In genomic region chr15:79740739-79741138, GRCm38 (mm10) we compare ENCODE assay signal across 8 mouse cellular contexts. TPM values are rescaled to one million over a fixed set of nuclear protein-coding genes. Genes with fewer than 3 reads are reported as not detected.
DNase-seq lines count a peak whose midpoint lies in the region; ATAC-seq and TF ChIP-seq lines count a peak whose summit lies in the region.

No protein-coding gene starts in this region.

- peaks cover 31% of the 10 kb centered on the region for H3K36me3 ChIP-seq in embryonic facial prominence, embryonic 14.5 days (ENCODE audit: control insufficient read depth, insufficient read depth, low read length)
- H3K36me3 ChIP-seq in limb, embryonic 13.5 days, result peaks cover 39% of the 10 kb centered on the region
- H3K36me3 ChIP-seq in neural tube, embryonic 14.5 days (ENCODE audit: control insufficient read depth, insufficient read depth, low read length), result peaks cover 28% of the 10 kb centered on the region

- H3K27ac ChIP-seq in left cerebral cortex, adult 2 months, result no peak overlapping the region
- no peak overlapping the region for H3K27ac ChIP-seq in embryonic facial prominence, embryonic 14.5 days (replicated peaks; ENCODE audit: low read depth, low read length)
- H3K27ac ChIP-seq in limb, embryonic 13.5 days, result no peak overlapping the region
- H3K27ac ChIP-seq in neural tube, embryonic 14.5 days (ENCODE audit: low read depth, low read length), result no peak overlapping the region

- no peak for TF ChIP-seq CTCF in left cerebral cortex, adult 2 months (IDR thresholded peaks at IDR 0.05)

- no peaks in the 10 kb centered on the region for H3K9me3 ChIP-seq in embryonic facial prominence, embryonic 14.5 days (ENCODE audit: control insufficient read depth, low read length)
- no peaks in the 10 kb centered on the region for H3K9me3 ChIP-seq in limb, embryonic 13.5 days
- H3K9me3 ChIP-seq in neural tube, embryonic 14.5 days (ENCODE audit: control insufficient read depth, low read length), result no peaks in the 10 kb centered on the region

- H3K4me2 ChIP-seq in embryonic facial prominence, embryonic 14.5 days (ENCODE audit: low read depth, low read length), result peak overlapping the region; percentile 70
- peak overlapping the region; percentile 86 for H3K4me2 ChIP-seq in limb, embryonic 13.5 days (replicated peaks)
- peak overlapping the region; percentile 86 for H3K4me2 ChIP-seq in neural tube, embryonic 14.5 days (ENCODE audit: low read depth, low read length)

- no peak overlapping the region for H3K9ac ChIP-seq in embryonic facial prominence, embryonic 14.5 days (ENCODE audit: low read depth, low read length)
- H3K9ac ChIP-seq in limb, embryonic 13.5 days, result peak overlapping the region; percentile 91; the same call in 1 of the 2 replicates
- H3K9ac ChIP-seq in neural tube, embryonic 14.5 days (replicated peaks; ENCODE audit: low read depth, low read length), result no peak overlapping the region

- H3K4me3 ChIP-seq in left cerebral cortex, adult 2 months, result peak overlapping the region; percentile 74; the same call in 1 of the 2 replicates
- H3K4me3 ChIP-seq in embryonic facial prominence, embryonic 14.5 days (ENCODE audit: low read depth, low read length), result peak overlapping the region; percentile 97; the same call in 1 of the 2 replicates
- H3K4me3 ChIP-seq in limb, embryonic 13.5 days, result peak overlapping the region; percentile 94
- H3K4me3 ChIP-seq in neural tube, embryonic 14.5 days (ENCODE audit: low read depth, low read length), result peak overlapping the region; percentile 95; the same call in 1 of the 2 replicates

- no peak for DNase-seq in left cerebral cortex, adult 2 months (ENCODE audit: extremely low spot score in 1 of 2, low spot score in 2 of 2)
- DNase-seq in left cerebral cortex, adult 8-10 months (ENCODE audit: low spot score in 2 of 2), result no peak
- no peak for DNase-seq in embryonic facial prominence, embryonic 14.5 days (ENCODE audit: low spot score)
- DNase-seq in left cerebral cortex, postnatal 4 days, result no peak
- no peak for DNase-seq in kidney, adult 8-10 months
- DNase-seq in kidney, postnatal 4 days, result no peak

- ATAC-seq in embryonic facial prominence, embryonic 14.5 days (ENCODE audit: low read depth), result no peak
- ATAC-seq in limb, embryonic 13.5 days (ENCODE audit: low FRiP score, low read depth), result no peak
- ATAC-seq in neural tube, embryonic 14.5 days (ENCODE audit: low read depth), result no peak

- WGBS in embryonic facial prominence, embryonic 14.5 days, result 74% methylated on average over 3 of the region's 3 CpGs
- WGBS in limb, embryonic 13.5 days, result 75% methylated on average over 3 of the region's 3 CpGs
- WGBS in neural tube, embryonic 14.5 days, result 88% methylated on average over 3 of the region's 3 CpGs

- intact Hi-C loops in left cerebral cortex, adult 2 months (cut with DNase I), result no loop called here
- intact Hi-C loops in left cerebral cortex, postnatal 4 days (cut with DNase I), result no loop called here

- H3K4me1 ChIP-seq in embryonic facial prominence, embryonic 14.5 days (ENCODE audit: control insufficient read depth, insufficient read depth, low read length), result peaks cover 11% of the 10 kb centered on the region
- peaks cover 50% of the 10 kb centered on the region for H3K4me1 ChIP-seq in limb, embryonic 13.5 days
- peaks cover 13% of the 10 kb centered on the region for H3K4me1 ChIP-seq in neural tube, embryonic 14.5 days (ENCODE audit: control insufficient read depth, insufficient read depth, low read length)

- no peaks in the 10 kb centered on the region for H3K27me3 ChIP-seq in embryonic facial prominence, embryonic 14.5 days (replicated peaks; ENCODE audit: control insufficient read depth, insufficient read depth, low read length)
- H3K27me3 ChIP-seq in limb, embryonic 13.5 days, result no peaks in the 10 kb centered on the region
- H3K27me3 ChIP-seq in neural tube, embryonic 14.5 days (ENCODE audit: control insufficient read depth, insufficient read depth, low read length), result no peaks in the 10 kb centered on the region

RNA-seq across cellular contexts. Expression of gene Sun2, which starts 1.6 kb away (rescaled TPM):
- total RNA-seq in left cerebral cortex, adult 2 months (2021), result 10 to 100 TPM; 43.9 to 46.5 TPM
- 10 to 100 TPM; 50.4 to 71.2 (median 63.2) TPM for total RNA-seq in left cerebral cortex, adult 8-10 months (2022)
- 5.9 and 6.4 TPM in 2 replicates for polyA plus RNA-seq in embryonic facial prominence, embryonic 14.5 days (2014; fragmentation: Nextera tagmentation; extraction: Ambion mirVana)
- 5.5 and 7.8 TPM in 2 replicates for polyA plus RNA-seq in limb, embryonic 13.5 days (2015; fragmentation: Nextera tagmentation; extraction: Ambion mirVana)
- polyA plus RNA-seq in neural tube, embryonic 14.5 days (2014; fragmentation: Nextera tagmentation; extraction: Ambion mirVana), result 7.4 and 8.5 TPM in 2 replicates
- 10 to 100 TPM; 27.0 to 29.4 TPM for total RNA-seq in left cerebral cortex, postnatal 4 days (2021)

RNA-seq across cellular contexts. Expression of gene Dnal4, which starts 36.9 kb away (rescaled TPM):
- 10 to 100 TPM; 53.2 to 54.1 TPM for total RNA-seq in left cerebral cortex, adult 2 months (2021)
- 10 to 100 TPM; 49.3 to 56.8 (median 52.9) TPM for total RNA-seq in left cerebral cortex, adult 8-10 months (2022)
- 50.0 and 59.5 TPM in 2 replicates for polyA plus RNA-seq in embryonic facial prominence, embryonic 14.5 days (2014; fragmentation: Nextera tagmentation; extraction: Ambion mirVana)
- polyA plus RNA-seq in limb, embryonic 13.5 days (2015; fragmentation: Nextera tagmentation; extraction: Ambion mirVana), result 69.5 and 74.1 TPM in 2 replicates
- polyA plus RNA-seq in neural tube, embryonic 14.5 days (2014; fragmentation: Nextera tagmentation; extraction: Ambion mirVana), result 62.2 and 62.8 TPM in 2 replicates
- total RNA-seq in left cerebral cortex, postnatal 4 days (2021), result 10 to 100 TPM; 30.4 to 34.4 TPM

RNA-seq across cellular contexts. Expression of gene Gtpbp1, which starts 50.1 kb away (rescaled TPM):
- total RNA-seq in left cerebral cortex, adult 2 months (2021), result 10 to 100 TPM; 54.2 to 58.0 TPM
- 10 to 100 TPM; 48.5 to 60.5 (median 55.9) TPM for total RNA-seq in left cerebral cortex, adult 8-10 months (2022)
- polyA plus RNA-seq in embryonic facial prominence, embryonic 14.5 days (2014; fragmentation: Nextera tagmentation; extraction: Ambion mirVana), result 27.2 and 28.4 TPM in 2 replicates
- 37.1 and 40.8 TPM in 2 replicates for polyA plus RNA-seq in limb, embryonic 13.5 days (2015; fragmentation: Nextera tagmentation; extraction: Ambion mirVana)
- polyA plus RNA-seq in neural tube, embryonic 14.5 days (2014; fragmentation: Nextera tagmentation; extraction: Ambion mirVana), result 37.5 and 41.2 TPM in 2 replicates
- total RNA-seq in left cerebral cortex, postnatal 4 days (2021), result 10 to 100 TPM; 62.4 to 62.9 TPM

RNA-seq across cellular contexts. Expression of gene Josd1, which starts 53.0 kb away (rescaled TPM):
- 10 to 100 TPM; 64.3 to 68.0 TPM for total RNA-seq in left cerebral cortex, adult 2 months (2021)
- 10 to 100 TPM; 56.0 to 62.3 (median 60.6) TPM for total RNA-seq in left cerebral cortex, adult 8-10 months (2022)
- 19.0 and 19.9 TPM in 2 replicates for polyA plus RNA-seq in embryonic facial prominence, embryonic 14.5 days (2014; fragmentation: Nextera tagmentation; extraction: Ambion mirVana)
- 24.8 and 26.7 TPM in 2 replicates for polyA plus RNA-seq in limb, embryonic 13.5 days (2015; fragmentation: Nextera tagmentation; extraction: Ambion mirVana)
- polyA plus RNA-seq in neural tube, embryonic 14.5 days (2014; fragmentation: Nextera tagmentation; extraction: Ambion mirVana), result 16.0 and 18.3 TPM in 2 replicates
- 10 to 100 TPM; 31.2 to 32.0 TPM for total RNA-seq in left cerebral cortex, postnatal 4 days (2021)
